Mouse (Mus musculus) midbrain, embryonic 11.5 days (tissue): ENCODE measurements around the gene Lrguk. TPM values are rescaled to one million over a fixed set of nuclear protein-coding genes. Genes with fewer than 3 reads are reported as not detected.

Source experiments
- polyA plus RNA-seq: library from polyadenylated mRNA; unstranded; fragments of >200 nt; fragmentation: Nextera tagmentation; extraction: Ambion mirVana; gene quantifications from 2 replicates; pipeline ENCODE4 v1.2.1, GENCODE M21; 2014

Lrguk gene
- polyA plus RNA-seq, 1 experiment from 2014 or later = 0.78 TPM

Other genes starting within 250 kb of the Lrguk start
- gene Slc35b4, start 147.7 kb downstream of the Lrguk start, polyA plus RNA-seq = 55.8 and 58.4 TPM in 2 replicates